Mouse (Mus musculus) layer of hippocampus, adult 11-12 months (tissue): ENCODE measurements around the gene Rsph1.

Source experiments
- DNase-seq: peaks from one replicate; pipeline ENCODE4 v3.0.0; 2022; ENCODE audit warnings: low spot score

Gene Rsph1

GRCm38 (mm10) chr17:31276922-31277918 is at the start of gene Rsph1:
Rsph1 (minus strand) TSS chr17:31277383.
- peak; percentile 100 for DNase-seq

- DNase-seq: no peak
Observed at GRCm38 (mm10) chr17:31326220-31326852, 49.2 kb upstream of the Rsph1 start.

- no peak for DNase-seq
Observed at GRCm38 (mm10) chr17:31325451-31326219, 48.5 kb upstream of the Rsph1 start.

GRCm38 (mm10) chr17:31324227-31324626 is 47.0 kb upstream of the Rsph1 start:
- DNase-seq: no peak

- no peak for DNase-seq
Observed at GRCm38 (mm10) chr17:31323379-31323778, 46.2 kb upstream of the Rsph1 start.

- no peak for DNase-seq
Observed at GRCm38 (mm10) chr17:31322446-31322845, 45.3 kb upstream of the Rsph1 start.

- peak; percentile 71 for DNase-seq
Observed at GRCm38 (mm10) chr17:31321425-31321824, 44.2 kb upstream of the Rsph1 start.

- DNase-seq: no peak
Observed at GRCm38 (mm10) chr17:31318906-31319767, 42.0 kb upstream of the Rsph1 start.

- no peak for DNase-seq
Observed at GRCm38 (mm10) chr17:31317521-31318272, 40.5 kb upstream of the Rsph1 start.

- DNase-seq: no peak
Observed at GRCm38 (mm10) chr17:31316998-31317397, 39.8 kb upstream of the Rsph1 start.

GRCm38 (mm10) chr17:31315993-31316392 is 38.8 kb upstream of the Rsph1 start:
- DNase-seq: no peak

- DNase-seq: no peak
Observed at GRCm38 (mm10) chr17:31315046-31315792, 38.0 kb upstream of the Rsph1 start.

- DNase-seq: no peak
Observed at GRCm38 (mm10) chr17:31312648-31313047, 35.5 kb upstream of the Rsph1 start.

- DNase-seq: no peak
Observed at GRCm38 (mm10) chr17:31311047-31311446, 33.9 kb upstream of the Rsph1 start.

- DNase-seq: no peak
Observed at GRCm38 (mm10) chr17:31309281-31309793, 32.2 kb upstream of the Rsph1 start.

GRCm38 (mm10) chr17:31308291-31308816 is 31.2 kb upstream of the Rsph1 start:
- no peak for DNase-seq

GRCm38 (mm10) chr17:31307756-31308155 is 30.6 kb upstream of the Rsph1 start:
- no peak for DNase-seq

- DNase-seq: no peak
Observed at GRCm38 (mm10) chr17:31305776-31306120, 28.6 kb upstream of the Rsph1 start.
